Mouse (Mus musculus) heart, postnatal 0 days (tissue): ENCODE results near the gene Gm20661.

ENCODE experiments used
- CTCF ChIP-seq: IDR thresholded peaks from 2 replicates; pipeline ENCODE4 v1.5.1; 2016; ENCODE audit warnings: antibody characterized with exemption, control low read depth, low read depth
- EP300 ChIP-seq: IDR thresholded peaks from 2 replicates; pipeline ENCODE4 v1.6.1; 2016; ENCODE audit warnings: antibody characterized with exemption, low read depth

- TF ChIP-seq CTCF (no peak), EP300 (no peak)
Observed at GRCm38 (mm10) chr9:108026584-108026983, 43.7 kb downstream of the Gm20661 start.
